Mouse (Mus musculus) left cerebral cortex, adult 2 months (tissue): Measurements from ENCODE around the gene Xpo4. TPM values are rescaled to one million over a fixed set of nuclear protein-coding genes. Genes with fewer than 3 reads are reported as not detected.
A peak's percentile ranks its signal among the peaks of the same experiment; 100 is the strongest.

Experiments used
- DNase-seq, 2 experiments: peaks; one replicate each; pipeline ENCODE4 v3.0.0; 2021 to 2022; ENCODE audit warnings: low spot score in 2 of 2, mixed read lengths in 1 of 2; ENCODE audit errors: extremely low spot score in 1 of 2
- H3K27ac ChIP-seq: fragments of 200-600 bp; 2 replicates; pipeline ENCODE4 v1.8.1; 2022
- H3K4me3 ChIP-seq: fragments of 200-600 bp; 2 replicates; pipeline ENCODE4 v1.8.1; 2022
- CTCF ChIP-seq: fragments of 200-600 bp; IDR thresholded peaks from 2 replicates; pipeline ENCODE4 v1.8.1; 2022; ENCODE audit warnings: antibody characterized with exemption, mild to moderate bottlenecking, moderate library complexity
- intact Hi-C: fragments of 180-260 bp; cut with DNase I; formaldehyde crosslinking; loops from one replicate; pipeline ENCODE4 v1.15.1; 2025
- total RNA-seq, 2 experiments: library from RNA; stranded (reverse); gene quantifications; 2 replicates each; pipeline ENCODE4 v1.2.3; 2021

Gene Xpo4
- total RNA-seq, 2 experiments from 2014 or later = 14.2 to 14.6 TPM

DNA sequence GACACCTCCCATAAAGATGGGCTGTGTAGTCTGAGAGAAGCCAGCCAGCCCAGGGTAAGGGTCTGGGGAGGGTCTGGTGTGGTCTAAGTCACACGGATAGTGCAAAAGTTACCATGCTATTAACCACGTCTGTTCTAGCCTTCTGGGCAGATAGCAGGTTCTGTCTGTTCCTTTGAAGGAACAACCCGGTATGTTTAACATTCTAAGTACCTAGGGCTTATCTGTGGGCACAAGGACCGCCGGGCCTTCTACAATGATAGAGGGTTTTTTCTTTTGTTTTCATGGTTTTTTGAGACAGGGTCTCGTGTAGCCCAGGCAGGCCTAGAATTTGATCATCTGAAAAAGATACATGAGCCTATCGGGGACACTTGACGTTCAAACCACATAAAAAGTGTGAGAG lies 119.1 kb downstream of the Xpo4 start:
- TF ChIP-seq CTCF = no peak
- H3K27ac ChIP-seq = no peak overlapping the region
- no peak overlapping the region for H3K4me3 ChIP-seq
- DNase-seq = no peak
- intact Hi-C loops = no loop called here

DNA sequence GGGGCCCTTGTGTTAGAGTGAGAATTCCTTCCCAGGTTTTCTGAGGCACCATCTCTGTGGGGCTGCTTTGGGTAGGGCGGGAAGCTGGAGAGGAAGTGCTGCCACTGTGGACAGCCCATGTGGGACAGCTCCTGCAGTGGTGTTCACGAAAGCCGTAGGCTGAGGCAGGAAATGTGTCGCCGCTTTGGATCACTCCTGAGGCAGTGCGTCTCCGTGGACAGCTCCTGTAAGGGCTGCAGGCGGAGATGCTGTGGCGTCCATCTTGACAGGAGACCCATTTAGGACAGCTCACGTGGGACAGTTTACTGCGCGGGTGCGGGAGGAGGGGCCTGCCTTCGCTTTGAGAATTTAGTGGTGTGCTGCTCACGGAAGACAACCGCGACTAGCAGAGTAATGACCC lies 119.7 kb downstream of the Xpo4 start:
- DNase-seq = no peak
- Histone ChIP-seq H3K4me3 (no peak overlapping the region), H3K27ac (no peak overlapping the region)
- no peak for TF ChIP-seq CTCF
- intact Hi-C loops = no loop called here

DNA sequence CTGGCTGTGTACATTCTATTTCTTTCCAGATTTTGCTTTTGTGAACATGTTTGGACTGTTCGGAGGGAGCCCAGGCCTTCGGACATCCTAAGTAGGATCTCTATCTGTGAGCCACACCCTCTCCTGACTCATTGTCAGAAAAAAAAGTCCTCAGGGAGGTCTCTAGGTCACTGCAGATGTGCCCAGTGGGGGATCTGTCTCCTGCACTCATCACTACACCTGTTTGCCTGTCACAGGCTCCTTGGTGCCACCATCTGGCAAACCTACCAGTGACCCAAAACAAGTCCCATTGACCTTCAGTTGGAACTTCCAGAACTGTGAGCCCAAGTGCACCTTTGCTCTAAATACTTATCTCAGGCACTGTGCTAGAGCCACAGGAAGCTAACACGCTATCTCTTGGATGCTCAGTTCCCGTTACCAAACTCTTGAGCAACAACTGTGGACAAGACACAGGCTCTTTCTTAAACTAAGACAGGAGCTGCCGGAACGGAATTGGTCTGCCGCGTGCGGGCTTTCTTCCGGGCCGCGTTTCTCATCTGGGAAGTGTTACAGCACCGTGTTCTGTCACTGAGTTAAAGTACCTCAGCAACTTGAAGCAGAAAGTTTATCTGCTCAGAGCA lies 121.7 kb downstream of the Xpo4 start:
- intact Hi-C loops = no loop called here
- Histone ChIP-seq H3K4me3 (no peak overlapping the region), H3K27ac (no peak overlapping the region)
- DNase-seq = no peak
- no peak for TF ChIP-seq CTCF

DNA sequence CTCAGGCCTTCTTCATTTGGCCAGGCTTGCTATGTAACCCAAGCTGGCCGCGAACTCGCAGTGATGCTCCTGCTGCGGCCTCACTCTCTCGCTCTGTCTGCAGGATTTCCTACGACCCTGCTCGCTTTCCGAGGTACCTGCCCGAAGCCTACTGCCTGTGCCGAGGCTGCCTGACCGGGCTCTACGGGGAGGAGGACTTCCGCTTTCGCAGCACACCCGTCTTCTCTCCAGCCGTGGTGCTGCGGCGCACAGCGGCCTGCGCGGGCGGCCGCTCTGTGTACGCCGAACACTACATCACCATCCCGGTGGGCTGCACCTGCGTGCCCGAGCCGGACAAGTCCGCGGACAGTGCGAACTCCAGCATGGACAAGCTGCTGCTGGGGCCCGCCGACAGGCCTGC lies 123.0 kb downstream of the Xpo4 start:
- H3K4me3 ChIP-seq = no peak overlapping the region
- no peak for TF ChIP-seq CTCF

DNA sequence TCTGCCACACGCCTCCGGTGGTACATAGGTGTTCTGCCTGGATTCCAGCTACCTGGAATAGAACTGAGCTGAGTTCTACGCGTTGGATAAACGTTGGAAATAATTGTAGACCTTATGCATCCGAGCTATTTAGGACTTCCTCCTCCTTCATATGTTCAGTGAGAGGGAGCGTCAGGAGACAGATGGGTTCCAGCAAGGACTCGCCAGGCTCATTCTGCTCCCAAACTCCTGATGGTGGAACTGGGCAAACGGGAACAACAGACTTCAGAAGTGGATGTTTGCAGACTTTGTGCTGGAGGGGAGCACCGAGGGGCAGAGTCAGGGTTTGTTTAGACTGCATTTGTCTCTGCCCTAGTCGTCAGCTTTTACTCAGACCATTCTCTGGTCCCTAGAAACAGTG lies 124.5 kb downstream of the Xpo4 start:
- DNase-seq = no peak
- intact Hi-C loops = no loop called here
- no peak for TF ChIP-seq CTCF
- no peak overlapping the region for H3K4me3 ChIP-seq
- H3K27ac ChIP-seq = peak overlapping the region; percentile 79

More for the DNA sequence above, 123.0 kb downstream of the Xpo4 start:
- intact Hi-C loops = no loop called here
- DNase-seq = no peak
- no peak overlapping the region for H3K27ac ChIP-seq

DNA sequence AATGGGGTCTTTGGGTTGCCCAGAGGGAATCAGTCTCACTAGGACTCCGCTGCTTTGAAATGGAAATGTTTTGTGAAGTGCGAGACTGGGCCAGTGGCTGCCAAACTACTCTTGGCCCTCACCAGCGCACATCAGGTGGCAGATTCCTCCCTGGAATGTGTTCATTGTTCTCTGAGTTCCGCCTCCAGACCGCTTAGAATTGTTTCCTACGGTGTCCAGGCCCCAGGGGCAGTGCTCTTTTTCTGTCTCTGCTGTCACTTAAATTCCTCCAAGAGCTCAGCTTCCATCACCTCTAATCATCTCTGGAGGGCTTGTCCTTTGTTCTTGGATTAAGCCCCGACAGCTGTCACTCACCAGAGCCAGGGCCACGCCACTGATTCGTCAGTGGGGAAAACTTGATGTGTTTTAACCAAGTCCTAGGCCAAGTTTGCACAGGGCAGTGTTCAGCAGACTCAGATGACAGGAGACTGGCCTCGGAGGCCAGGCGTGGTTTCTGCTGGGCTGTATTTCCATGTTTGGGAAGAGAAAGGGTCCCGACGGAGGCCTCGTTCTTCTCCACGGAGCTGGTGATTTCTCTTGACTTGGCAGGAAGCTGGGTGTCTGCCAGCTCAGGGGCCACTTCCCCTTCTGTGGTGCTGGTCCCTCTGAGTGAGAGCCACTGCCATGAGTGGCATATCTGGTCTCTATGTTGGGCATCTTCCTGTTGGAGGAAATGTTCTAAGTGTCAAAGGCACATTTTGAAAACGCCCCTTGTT lies 127.8 kb downstream of the Xpo4 start:
- intact Hi-C loops = no loop called here
- Histone ChIP-seq H3K27ac (peak overlapping the region; percentile 47; the same call in 1 of the 2 replicates), H3K4me3 (no peak overlapping the region)
- no peak for TF ChIP-seq CTCF
- no peak for DNase-seq

DNA sequence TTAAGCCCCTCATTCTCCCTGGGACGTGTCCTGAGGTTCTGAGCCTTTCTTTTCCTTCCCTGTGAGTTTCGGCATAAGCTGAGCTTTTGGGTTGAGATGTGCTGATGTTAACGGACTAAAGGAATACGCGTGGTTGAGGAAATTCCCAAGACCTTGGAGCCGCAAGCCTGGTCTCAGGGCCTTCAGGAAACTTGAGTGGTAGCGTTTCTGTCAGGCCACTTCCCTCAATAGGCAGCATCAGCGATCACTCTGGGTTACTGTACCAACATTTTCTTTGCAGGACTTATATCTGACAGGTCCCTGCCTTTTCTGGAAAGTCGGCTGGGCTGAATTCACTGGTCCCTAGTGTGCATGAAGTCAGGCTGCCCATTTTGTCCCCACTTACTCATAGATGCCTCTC lies 128.4 kb downstream of the Xpo4 start:
- intact Hi-C loops = no loop called here

DNA sequence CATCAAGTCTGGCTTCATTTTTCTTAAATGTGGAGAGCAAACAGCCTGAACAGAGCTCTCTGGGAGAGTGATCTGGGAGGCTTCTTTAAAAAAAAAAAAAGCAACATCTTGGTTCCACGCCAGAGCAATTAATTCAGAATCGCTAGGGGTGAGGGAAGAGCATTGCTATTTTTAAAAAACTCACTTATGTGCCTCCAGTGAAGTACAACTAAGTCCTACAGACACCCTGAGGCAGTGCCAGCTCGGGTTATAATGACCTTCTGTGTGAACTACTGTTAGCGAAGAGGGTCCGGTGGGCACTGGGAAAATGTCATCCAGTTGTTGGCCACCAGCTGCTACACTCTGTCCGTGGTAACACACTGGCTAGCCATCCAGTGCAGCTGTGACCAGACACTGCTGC lies 129.6 kb downstream of the Xpo4 start:
- H3K4me3 ChIP-seq = no peak overlapping the region
- H3K27ac ChIP-seq = peak overlapping the region; percentile 51; the same call in 1 of the 2 replicates
- intact Hi-C loops = loop anchor here (2.0 kb wide), 1 partner anchor 35 kb away; the partner anchor contains the start of gene Eef1akmt1
- DNase-seq = no peak
- no peak for TF ChIP-seq CTCF

More for the DNA sequence above, 128.4 kb downstream of the Xpo4 start:
- DNase-seq = no peak
- TF ChIP-seq CTCF = no peak
- no peak overlapping the region for H3K4me3 ChIP-seq
- H3K27ac ChIP-seq = peak overlapping the region; percentile 15; the same call in 1 of the 2 replicates

DNA sequence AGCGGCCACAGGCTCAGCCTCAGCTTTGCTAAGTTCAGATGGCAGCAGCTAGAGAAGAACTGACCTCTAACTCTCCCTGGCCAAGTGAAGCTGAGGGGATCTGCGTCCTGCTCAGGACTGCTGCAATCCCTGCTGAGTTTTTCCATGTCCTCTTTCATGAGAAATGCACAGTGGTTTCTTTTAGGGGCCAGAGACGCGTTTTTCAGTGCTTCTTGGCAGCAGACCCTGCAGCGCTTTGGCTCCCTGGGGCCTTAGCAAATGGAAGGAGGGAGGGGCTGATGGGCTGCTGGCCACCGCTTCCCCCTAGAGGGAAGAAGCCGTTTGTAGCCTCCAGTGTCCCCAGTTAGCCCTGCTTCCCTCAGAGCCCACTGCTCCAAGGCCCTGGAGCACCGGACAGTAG lies 130.3 kb downstream of the Xpo4 start:
- TF ChIP-seq CTCF = no peak
- intact Hi-C loops = loop anchor here (2.0 kb wide), 1 partner anchor 36 kb away; the partner anchor contains the start of gene Eef1akmt1
- no peak for DNase-seq
- Histone ChIP-seq H3K27ac (peak overlapping the region; percentile 51), H3K4me3 (no peak overlapping the region)

DNA sequence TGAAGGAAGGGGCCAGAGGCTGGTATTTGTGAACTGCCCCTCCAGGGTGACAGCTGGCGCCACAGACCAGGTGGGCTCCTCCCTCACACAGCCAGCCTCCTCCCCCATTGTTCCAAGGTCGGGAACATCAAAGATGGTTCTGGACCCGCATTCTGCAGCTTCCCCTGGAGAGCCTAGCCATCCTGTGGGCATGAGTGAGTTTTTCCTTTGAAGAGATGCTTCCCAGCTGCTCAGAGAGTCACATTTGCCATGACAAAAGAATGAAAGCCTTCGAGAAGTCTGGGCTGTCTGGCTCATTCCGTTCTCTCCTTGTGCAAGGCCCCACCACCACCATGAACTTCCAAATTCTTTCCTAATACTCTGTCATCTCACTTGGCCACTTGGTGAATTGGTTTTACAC lies 130.9 kb downstream of the Xpo4 start:
- DNase-seq = no peak
- Histone ChIP-seq H3K27ac (peak overlapping the region; percentile 51), H3K4me3 (no peak overlapping the region)
- TF ChIP-seq CTCF = no peak
- intact Hi-C loops = loop anchor here (2.0 kb wide), 1 partner anchor 36 kb away; the partner anchor contains the start of gene Eef1akmt1

DNA sequence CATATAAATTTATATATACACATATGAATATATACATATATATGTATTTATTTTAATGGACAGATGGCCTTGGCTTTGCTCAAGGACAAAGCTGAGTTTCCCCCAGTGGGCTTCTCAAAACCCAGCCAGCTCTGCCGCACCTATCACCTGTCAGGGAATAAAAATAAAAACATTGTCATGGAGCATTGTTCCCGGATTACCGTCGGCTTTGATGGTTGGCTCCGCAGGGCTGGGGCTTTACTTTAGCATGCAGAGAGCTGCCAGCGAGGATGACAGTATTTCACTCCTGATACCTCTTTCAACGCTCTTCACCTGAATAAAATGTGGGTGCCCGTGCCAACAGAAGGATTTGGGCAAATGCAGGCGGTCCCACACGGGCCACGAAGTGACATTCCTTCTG lies 131.4 kb downstream of the Xpo4 start:
- no peak for TF ChIP-seq CTCF
- Histone ChIP-seq H3K27ac (peak overlapping the region; percentile 24; the same call in 1 of the 2 replicates), H3K4me3 (no peak overlapping the region)
- intact Hi-C loops = loop anchor here (2.0 kb wide), 1 partner anchor 37 kb away; the partner anchor contains the start of gene Eef1akmt1
- DNase-seq = no peak

DNA sequence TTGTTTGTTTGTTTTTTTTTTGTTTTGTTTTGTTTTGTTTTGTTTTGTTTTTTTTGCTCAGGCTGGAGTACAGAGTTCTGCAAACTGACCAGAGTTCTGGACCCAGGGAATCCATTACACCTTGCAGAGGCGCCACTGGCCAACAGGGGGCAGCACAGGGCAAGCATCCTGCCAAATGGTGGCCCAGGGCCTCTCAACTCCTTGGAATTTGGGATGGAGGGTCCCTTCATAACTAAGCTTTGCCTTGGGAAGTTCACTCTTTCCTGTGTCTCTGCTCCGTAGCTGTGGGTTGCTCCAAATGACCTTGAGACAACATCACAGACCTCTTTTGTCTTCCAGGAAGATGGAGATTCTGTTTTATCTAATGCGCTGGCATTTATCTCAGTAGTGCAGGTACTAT lies 132.0 kb downstream of the Xpo4 start:
- DNase-seq = no peak
- intact Hi-C loops = no loop called here
- peak; percentile 77 for TF ChIP-seq CTCF
- no peak overlapping the region for H3K27ac ChIP-seq
- H3K4me3 ChIP-seq = no peak overlapping the region

DNA sequence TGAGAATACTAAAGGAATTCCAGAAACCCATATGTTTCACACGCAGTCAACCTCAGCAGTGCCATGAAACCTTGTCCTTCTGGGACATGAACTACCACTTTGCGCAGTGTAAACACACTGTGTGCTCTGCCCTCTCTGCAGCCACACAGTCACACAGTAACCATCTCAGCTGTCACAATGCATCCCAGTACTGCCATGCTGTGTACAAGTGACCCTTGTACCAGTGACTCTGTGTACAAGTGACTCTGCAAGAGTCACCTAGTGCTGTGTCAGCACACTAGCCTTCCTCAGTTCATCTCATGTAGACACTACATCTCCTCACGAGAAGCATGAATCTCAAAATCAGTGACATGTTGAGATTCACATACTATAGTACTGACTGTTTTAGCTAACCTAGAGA lies 132.7 kb downstream of the Xpo4 start:
- TF ChIP-seq CTCF = no peak
- intact Hi-C loops = no loop called here
- no peak for DNase-seq

More for the DNA sequence above, 132.7 kb downstream of the Xpo4 start:
- Histone ChIP-seq H3K27ac (no peak overlapping the region), H3K4me3 (no peak overlapping the region)
